Mouse (Mus musculus) cerebellum, adult (tissue): Measurements from ENCODE around the gene Gm20820.
"Not testable (repeated sequence)": the region's sequence is repeated elsewhere in the genome, so short reads cannot be mapped to it uniquely, and the experiment has no call there.

Source experiments
- ATAC-seq: cut with Nextera tagmentation; 2 replicates; pipeline ENCODE4 v1.9.2; 2017; ENCODE audit warnings: mild to moderate bottlenecking, moderate library complexity, mixed read lengths; ENCODE audit not compliant: insufficient number of reproducible peaks, low FRiP score, low TSS enrichment

Gene Gm20820

GRCm38 (mm10) chrY:86061472-86061871, at the start of gene Gm20820:
Gene Gm20820, plus strand, starts transcription at chrY:86061772.
- not testable (repeated sequence) for ATAC-seq
